Mouse (Mus musculus) embryonic facial prominence, embryonic 12.5 days (tissue): Measurements from ENCODE around the gene Atad5. TPM values are rescaled to one million over a fixed set of nuclear protein-coding genes. Genes with fewer than 3 reads are reported as not detected.
"Not testable (repeated sequence)": the region's sequence is repeated elsewhere in the genome, so short reads cannot be mapped to it uniquely, and the experiment has no call there.

Experiments used
- ATAC-seq: fragments of 200-750 bp; cut with Nextera tagmentation; 2 replicates; pipeline ENCODE4 v1.8.0; 2017; ENCODE audit not compliant: insufficient number of reproducible peaks, insufficient read depth, low FRiP score, low TSS enrichment
- H3K27ac ChIP-seq: fragments of 300-500 bp; sonication (generic); 2 replicates; pipeline ENCODE4 v1.5.1; 2016; ENCODE audit warnings: mild to moderate bottlenecking
- H3K27me3 ChIP-seq: fragments of 300-500 bp; sonication (generic); 2 replicates; pipeline ENCODE4 v1.6.1; 2016; ENCODE audit warnings: mild to moderate bottlenecking, moderate library complexity
- H3K36me3 ChIP-seq: fragments of 300-500 bp; sonication (generic); 2 replicates; pipeline ENCODE4 v1.6.1; 2016; ENCODE audit warnings: mild to moderate bottlenecking
- H3K4me1 ChIP-seq: fragments of 300-500 bp; sonication (generic); 2 replicates; pipeline ENCODE4 v1.6.1; 2016
- H3K4me2 ChIP-seq: fragments of 300-500 bp; sonication (generic); replicated peaks from 2 replicates; pipeline ENCODE4 v1.6.1; 2016; ENCODE audit warnings: mild to moderate bottlenecking, moderate library complexity
- H3K4me3 ChIP-seq: fragments of 300-500 bp; sonication (generic); 2 replicates; pipeline ENCODE4 v1.5.1; 2016; ENCODE audit warnings: mild to moderate bottlenecking
- H3K9ac ChIP-seq: fragments of 300-500 bp; sonication (generic); 2 replicates; pipeline ENCODE4 v1.6.1; 2016; ENCODE audit warnings: mild to moderate bottlenecking, moderate library complexity
- H3K9me3 ChIP-seq: fragments of 300-500 bp; sonication (generic); 2 replicates; pipeline ENCODE4 v1.6.1; 2016; ENCODE audit warnings: mild to moderate bottlenecking, moderate library complexity
- WGBS: fragments of 180-500 bp; shearing (Covaris S2); methylation state at CpG from one replicate; pipeline ENCODE4 v1.1.7; 2016; 5-methylcytosine and 5-hydroxymethylcytosine counted together
- polyA plus RNA-seq: library from polyadenylated mRNA; unstranded; fragments of >200 nt; fragmentation: Nextera tagmentation; extraction: Ambion mirVana; gene quantifications from 2 replicates; pipeline ENCODE4 v1.2.1, GENCODE M21; 2016

Atad5 gene
- polyA plus RNA-seq, 1 experiment from 2014 or later: 16.0 TPM

GRCm38 (mm10) chr11:80136786-80137185 lies 47.6 kb downstream of the Atad5 start:
- Histone ChIP-seq H3K4me1 (peaks cover 3% of the 10 kb centered on the region; the same call in 1 of the 2 replicates), H3K4me3 (no peak overlapping the region), H3K4me2 (no peak overlapping the region), H3K9me3 (no peaks in the 10 kb centered on the region), H3K27ac (no peak overlapping the region), H3K27me3 (no peaks in the 10 kb centered on the region), H3K36me3 (peaks cover 48% of the 10 kb centered on the region), H3K9ac (no peak overlapping the region)
- 93% methylated on average over 13 of the region's 13 CpGs for WGBS
- ATAC-seq: no peak

- H3K9ac ChIP-seq: no peak overlapping the region
- H3K4me1 ChIP-seq: peaks cover 5% of the 10 kb centered on the region
- no peak overlapping the region for H3K4me3 ChIP-seq
- WGBS: 90% methylated on average over 5 of the region's 5 CpGs
- no peaks in the 10 kb centered on the region for H3K9me3 ChIP-seq
- no peak overlapping the region for H3K27ac ChIP-seq
- H3K4me2 ChIP-seq: no peak overlapping the region
- peaks cover 39% of the 10 kb centered on the region for H3K36me3 ChIP-seq
- ATAC-seq: no peak
- H3K27me3 ChIP-seq: no peaks in the 10 kb centered on the region
Observed at GRCm38 (mm10) chr11:80137773-80138172, 48.6 kb downstream of the Atad5 start.

DNA sequence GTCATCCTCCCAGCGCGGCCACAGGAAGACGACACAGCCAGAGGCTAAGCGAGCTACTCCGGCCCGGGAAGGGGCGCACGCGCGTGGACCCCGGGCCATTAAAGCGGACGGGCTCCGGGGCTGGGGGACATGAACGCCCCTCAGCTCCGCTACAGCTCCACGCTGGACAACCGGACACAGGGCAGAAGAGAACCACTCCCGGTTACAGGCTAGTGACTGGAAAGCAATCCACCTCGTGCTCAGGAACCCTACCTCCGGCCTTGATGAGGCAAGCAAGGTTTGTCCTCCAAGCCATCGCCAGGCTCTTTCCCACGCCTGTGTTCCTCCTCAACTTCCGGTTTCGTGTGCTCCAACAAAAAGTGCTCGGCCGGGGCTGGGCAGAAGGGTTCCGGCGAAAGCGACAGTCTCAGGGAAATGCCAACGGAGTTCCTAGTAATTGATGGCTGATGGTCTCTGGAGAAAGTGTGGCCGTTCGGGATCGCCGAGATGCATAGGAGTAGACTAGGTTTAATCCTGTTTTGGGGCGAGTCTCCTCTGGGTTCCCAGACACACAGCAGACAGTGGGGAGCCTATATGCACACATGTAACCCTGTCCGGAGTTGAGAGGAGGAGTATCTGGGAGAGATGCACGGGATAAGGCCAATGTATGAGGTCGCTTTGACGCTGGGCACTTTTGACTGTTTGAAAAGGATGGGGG lies 52.8 kb downstream of the Atad5 start, which contains the start of gene Tefm:
Tefm (minus strand) TSS at position 351 of the 697 bp plus-strand sequence.
- under 1% methylated on average over 40 of the region's 40 CpGs for WGBS
- peak within 1 kb of the TSS; percentile 83 for H3K4me3 ChIP-seq
- peak within 1 kb of the TSS; percentile 73 for H3K4me2 ChIP-seq
- H3K9me3 ChIP-seq: no peaks in the 10 kb centered on the region
- H3K4me1 ChIP-seq: peaks cover 9% of the 10 kb centered on the region
- H3K36me3 ChIP-seq: peaks cover 17% of the 10 kb centered on the region
- peak within 1 kb of the TSS; percentile 81 for H3K9ac ChIP-seq
- H3K27ac ChIP-seq: peak within 1 kb of the TSS; percentile 86
- H3K27me3 ChIP-seq: no peaks in the 10 kb centered on the region
- peak; percentile 78 for ATAC-seq

DNA sequence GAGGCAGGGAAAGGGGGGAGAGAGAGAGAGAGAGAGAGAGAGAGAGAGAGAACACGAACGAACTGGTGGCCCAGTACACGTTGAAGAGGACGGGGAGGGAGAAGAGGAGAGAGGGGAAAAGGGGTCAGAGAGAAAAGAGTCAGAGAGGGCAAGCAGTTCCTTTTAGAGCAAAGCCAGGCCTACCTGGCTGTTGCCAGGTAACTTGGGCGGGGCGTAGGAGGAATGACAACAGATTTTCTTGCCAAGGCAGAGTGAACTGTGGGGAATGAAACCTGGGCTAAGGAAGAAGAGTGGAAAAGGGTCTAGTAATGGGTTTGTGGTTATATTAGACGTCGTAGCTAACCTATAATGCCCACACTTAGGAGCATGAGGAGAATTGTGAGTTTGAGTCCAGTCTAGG lies 53.7 kb downstream of the Atad5 start:
- H3K27ac ChIP-seq: no peak overlapping the region; the same call in 1 of the 2 replicates
- 41% methylated on average over 8 of the region's 8 CpGs for WGBS

GRCm38 (mm10) chr11:80145787-80146275 lies 56.6 kb downstream of the Atad5 start:
- Histone ChIP-seq H3K4me2 (no peak overlapping the region), H3K4me1 (peaks cover 9% of the 10 kb centered on the region), H3K9me3 (no peaks in the 10 kb centered on the region), H3K27me3 (no peaks in the 10 kb centered on the region), H3K4me3 (no peak overlapping the region), H3K27ac (no peak overlapping the region), H3K9ac (no peak overlapping the region), H3K36me3 (no peaks in the 10 kb centered on the region)
- WGBS: 59% methylated on average over 10 of the region's 10 CpGs
- ATAC-seq: no peak

More for the DNA sequence above, 53.7 kb downstream of the Atad5 start:
- Histone ChIP-seq H3K27me3 (no peaks in the 10 kb centered on the region), H3K4me2 (peak overlapping the region; percentile 73), H3K4me1 (peaks cover 9% of the 10 kb centered on the region), H3K4me3 (peak overlapping the region; percentile 83), H3K36me3 (peaks cover 10% of the 10 kb centered on the region), H3K9me3 (no peaks in the 10 kb centered on the region), H3K9ac (peak overlapping the region; percentile 81)
- no peak for ATAC-seq

DNA sequence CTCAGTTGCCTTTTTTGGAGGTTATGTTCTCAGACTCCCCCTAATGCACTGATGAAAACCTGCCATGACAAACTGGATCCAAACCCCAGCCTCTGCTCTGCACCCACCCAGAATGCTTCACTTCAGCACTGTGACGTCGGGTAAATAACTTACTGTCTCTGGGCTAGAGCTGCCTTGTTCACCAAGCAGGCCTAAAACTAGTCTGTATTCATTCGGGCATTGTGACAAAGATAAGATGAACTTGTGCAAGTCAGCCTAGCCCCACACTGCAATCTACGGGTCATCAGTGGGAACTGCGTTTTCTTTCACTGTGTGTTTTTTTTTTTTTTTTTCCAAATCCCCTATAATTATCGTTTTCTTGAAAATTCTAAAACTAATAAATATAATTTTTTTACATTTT lies 58.5 kb downstream of the Atad5 start:
- H3K4me1 ChIP-seq: peaks cover 4% of the 10 kb centered on the region
- no peaks in the 10 kb centered on the region for H3K9me3 ChIP-seq
- WGBS: 80% methylated on average over 6 of the region's 6 CpGs
- H3K4me3 ChIP-seq: no peak overlapping the region
- H3K4me2 ChIP-seq: no peak overlapping the region
- no peak overlapping the region for H3K27ac ChIP-seq
- no peak for ATAC-seq
- H3K27me3 ChIP-seq: peaks cover 9% of the 10 kb centered on the region
- no peak overlapping the region for H3K9ac ChIP-seq
- no peaks in the 10 kb centered on the region for H3K36me3 ChIP-seq

- Histone ChIP-seq H3K9me3 (no peaks in the 10 kb centered on the region), H3K4me2 (no peak overlapping the region), H3K27me3 (peaks cover 15% of the 10 kb centered on the region), H3K9ac (no peak overlapping the region), H3K4me3 (no peak overlapping the region), H3K4me1 (no peaks in the 10 kb centered on the region), H3K36me3 (no peaks in the 10 kb centered on the region), H3K27ac (no peak overlapping the region)
- 31% methylated on average over 1 of the region's 1 CpGs for WGBS
- ATAC-seq: no peak
Observed at GRCm38 (mm10) chr11:80148313-80148712, 59.1 kb downstream of the Atad5 start.

DNA sequence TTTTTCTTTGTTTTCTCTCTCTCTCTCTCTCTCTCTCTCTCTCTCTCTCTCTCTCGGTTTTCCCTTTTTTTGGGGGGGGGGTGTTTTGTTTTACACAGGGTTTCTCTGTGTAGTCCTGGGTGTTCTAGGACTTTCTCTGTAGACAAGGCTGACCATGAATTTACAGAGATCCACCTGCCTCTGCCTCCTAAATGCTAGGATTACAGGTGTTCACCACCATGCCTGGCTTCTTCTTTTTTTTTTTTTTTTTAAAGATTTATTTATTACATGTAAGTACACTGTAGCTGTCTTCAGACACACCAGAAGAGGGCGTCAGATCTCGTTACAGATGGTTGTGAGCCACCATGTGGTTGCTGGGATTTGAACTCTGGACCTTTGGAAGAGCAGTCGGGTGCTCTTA lies 59.8 kb downstream of the Atad5 start:
- H3K27me3 ChIP-seq: peaks cover 21% of the 10 kb centered on the region
- H3K4me3 ChIP-seq, ATAC-seq, H3K27ac ChIP-seq, H3K9me3 ChIP-seq, H3K9ac ChIP-seq, H3K4me1 ChIP-seq, H3K4me2 ChIP-seq, H3K36me3 ChIP-seq: not testable (repeated sequence)
- WGBS: 67% methylated on average over 1 of the region's 4 CpGs

DNA sequence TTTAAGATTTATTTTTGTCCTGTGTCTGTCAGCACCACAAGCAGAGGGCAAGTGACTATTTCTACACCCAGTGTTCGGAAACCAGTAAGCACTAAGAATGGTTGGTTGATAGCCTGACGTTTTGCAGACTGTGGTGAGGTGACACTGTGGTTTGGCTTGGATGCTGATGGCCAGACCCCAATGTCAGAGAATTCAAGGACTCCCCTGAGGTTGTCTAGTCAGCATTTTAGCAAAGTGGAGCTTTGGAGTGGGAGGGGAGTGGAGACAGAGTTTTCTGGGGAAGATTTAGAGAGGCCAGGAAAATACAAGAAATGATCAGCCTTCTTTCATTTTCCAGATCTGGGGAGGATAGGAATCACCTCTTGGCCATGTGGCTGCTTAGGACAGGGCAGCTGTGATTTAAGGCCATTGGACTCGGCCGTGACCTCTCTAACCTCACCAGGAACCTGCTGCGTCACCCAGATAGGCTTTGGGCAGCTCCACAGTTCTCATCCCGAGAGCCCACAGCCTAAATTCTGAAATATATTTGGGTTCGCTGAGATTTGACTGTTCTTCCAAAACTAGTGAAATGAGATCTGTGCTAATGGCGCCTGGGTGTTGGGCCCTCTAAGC lies 60.3 kb downstream of the Atad5 start:
- ATAC-seq: no peak
- Histone ChIP-seq H3K9me3 (no peaks in the 10 kb centered on the region), H3K4me3 (no peak overlapping the region), H3K9ac (no peak overlapping the region), H3K4me1 (0 out of 2 replicates have a peak, but pooled peaks cover 7% of the 10 kb centered on the region), H3K4me2 (no peak overlapping the region), H3K27ac (no peak overlapping the region), H3K27me3 (peaks cover 27% of the 10 kb centered on the region), H3K36me3 (no peaks in the 10 kb centered on the region)
- WGBS: 82% methylated on average over 8 of the region's 8 CpGs

DNA sequence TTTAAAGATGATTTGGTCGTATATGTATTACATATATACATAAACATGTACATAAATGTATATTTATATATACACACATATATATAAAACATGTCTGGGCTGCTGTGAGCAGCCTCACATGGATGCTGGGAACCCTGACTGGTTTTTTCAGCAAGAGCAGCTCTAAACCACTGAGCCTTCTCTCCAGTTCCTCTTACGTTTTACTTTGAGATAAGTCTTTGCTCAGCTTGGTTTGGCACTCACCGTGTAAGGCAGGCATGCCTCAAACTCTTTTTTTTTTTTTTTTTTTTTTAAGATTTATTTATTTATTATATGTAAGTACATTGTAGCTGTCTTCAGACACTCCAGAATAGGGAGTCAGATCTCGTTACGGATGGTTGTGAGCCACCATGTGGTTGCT lies 61.4 kb downstream of the Atad5 start:
- Histone ChIP-seq H3K36me3 (no peaks in the 10 kb centered on the region), H3K27ac (no peak overlapping the region), H3K4me3 (no peak overlapping the region), H3K4me1 (0 out of 2 replicates have a peak, but pooled peaks cover 7% of the 10 kb centered on the region), H3K9ac (no peak overlapping the region), H3K9me3 (no peaks in the 10 kb centered on the region), H3K4me2 (no peak overlapping the region), H3K27me3 (peaks cover 37% of the 10 kb centered on the region)
- no peak for ATAC-seq
- 76% methylated on average over 5 of the region's 5 CpGs for WGBS

DNA sequence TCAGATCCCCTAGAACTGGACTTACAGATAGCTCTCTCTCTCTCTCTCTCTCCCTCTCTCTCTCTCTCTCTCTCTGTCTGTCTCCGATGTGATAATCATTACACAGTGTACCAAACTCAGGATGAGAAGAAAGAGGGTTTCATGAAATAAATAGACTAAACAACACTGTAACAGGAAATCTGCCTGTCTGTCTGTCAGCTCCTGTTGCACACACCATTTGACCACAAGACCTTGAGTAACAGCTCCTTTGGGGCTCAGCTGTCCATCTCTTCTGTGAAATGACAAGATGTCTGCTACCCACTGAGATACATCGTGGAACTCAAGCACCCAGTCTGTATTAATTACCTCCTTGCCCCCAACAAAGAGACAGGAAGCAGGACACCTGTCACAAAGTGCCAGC lies 62.3 kb downstream of the Atad5 start:
- ATAC-seq: no peak
- no peaks in the 10 kb centered on the region for H3K9me3 ChIP-seq
- H3K4me2 ChIP-seq: no peak overlapping the region
- H3K9ac ChIP-seq: no peak overlapping the region
- no peak overlapping the region for H3K27ac ChIP-seq
- WGBS: 53% methylated on average over 2 of the region's 2 CpGs
- H3K4me3 ChIP-seq: no peak overlapping the region
- H3K36me3 ChIP-seq: no peaks in the 10 kb centered on the region
- 0 out of 2 replicates have a peak, but pooled peaks cover 7% of the 10 kb centered on the region for H3K4me1 ChIP-seq
- peaks cover 45% of the 10 kb centered on the region for H3K27me3 ChIP-seq

DNA sequence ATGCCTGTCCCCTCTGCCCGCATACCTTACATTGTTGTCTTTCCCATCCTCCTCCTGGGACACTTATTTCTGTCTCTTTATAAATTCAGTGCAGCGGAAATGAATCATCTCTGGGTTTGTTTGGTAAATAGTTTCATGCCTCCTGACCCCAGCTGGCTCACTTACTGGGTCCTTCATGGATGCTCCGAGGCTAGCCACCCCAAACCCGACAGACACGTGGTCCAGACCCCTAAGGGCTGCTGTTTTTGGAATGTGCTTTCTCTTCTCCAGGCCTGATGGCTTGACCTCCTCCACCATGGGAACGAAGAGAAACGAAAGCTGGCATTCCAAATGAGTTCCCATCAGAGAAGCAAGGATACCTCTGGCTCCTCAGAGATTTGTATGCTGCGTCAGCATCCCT lies 63.2 kb downstream of the Atad5 start:
- H3K9ac ChIP-seq: no peak overlapping the region
- no peaks in the 10 kb centered on the region for H3K36me3 ChIP-seq
- no peak overlapping the region for H3K4me2 ChIP-seq
- H3K27ac ChIP-seq: no peak overlapping the region
- no peaks in the 10 kb centered on the region for H3K9me3 ChIP-seq
- H3K4me1 ChIP-seq: 0 out of 2 replicates have a peak, but pooled peaks cover 7% of the 10 kb centered on the region
- no peak overlapping the region for H3K4me3 ChIP-seq
- no peak for ATAC-seq
- peaks cover 45% of the 10 kb centered on the region for H3K27me3 ChIP-seq
- WGBS: 77% methylated on average over 8 of the region's 8 CpGs
